Mouse (Mus musculus): ENCODE results near the gene Fth1.

- TF ChIP-seq EP300 (IDR thresholded peaks at IDR 0.05; ENCODE audit: low read depth), result no peak
- TF ChIP-seq CTCF (IDR thresholded peaks at IDR 0.05; ENCODE audit: low read depth), result no peak
These were observed 23.3 kb downstream of the Fth1 start for GRCm38 (mm10) chr19:10003696-10004095.

Measured in heart, postnatal 0 days (tissue).